Comparison of ENCODE assay signal across 12 mouse cellular contexts in genomic region chr11:44924896-44925295, GRCm38 (mm10).
DNase-seq lines count a peak whose midpoint lies in the region; ATAC-seq lines count a peak whose summit lies in the region.
"Had no signal": no experiment of that assay in that cellular context is flagged by ENCODE, and none has a peak within 500 bp of the region (broad histone marks: within the 10 kb centered on the region; RNA-seq: fewer than 3 reads in every experiment).

No protein-coding gene starts in this region.

- H3K4me2 ChIP-seq in kidney, embryonic 15.5 days: no peak overlapping the region
- H3K4me2 ChIP-seq: forebrain, embryonic 13.5 days had no signal

- H3K27ac ChIP-seq in kidney, embryonic 15.5 days: no peak overlapping the region
- H3K27ac ChIP-seq: forebrain, embryonic 13.5 days had no signal

- ATAC-seq in kidney, embryonic 15.5 days (replicated peaks; ENCODE audit: low FRiP score): no peak
- ATAC-seq: forebrain, embryonic 13.5 days; midbrain, embryonic 16.5 days had no signal

- H3K9me3 ChIP-seq in kidney, embryonic 15.5 days (replicated peaks): no peaks in the 10 kb centered on the region
- H3K9me3 ChIP-seq: forebrain, embryonic 13.5 days had no signal

- no peaks in the 10 kb centered on the region for H3K27me3 ChIP-seq in kidney, embryonic 15.5 days
- H3K27me3 ChIP-seq: forebrain, embryonic 13.5 days had no signal

- DNase-seq in kidney, postnatal 10 days: peak; percentile 45
- peak; percentile 70 for DNase-seq in adrenal gland, postnatal 10 days
- DNase-seq in forelimb bud, embryonic 11.5 days (ENCODE audit: low read depth, low spot score): peak; percentile 59
- peak; percentile 25 to 35 for DNase-seq in thymus, adult 18-20 months
- DNase-seq in right cerebral cortex, postnatal 4 days: no peak
- no peak for DNase-seq in cerebellum, postnatal 10 days
- no peak for DNase-seq in layer of hippocampus, postnatal 36 days
- DNase-seq: heart, postnatal 36 days; left cerebral cortex, postnatal 4 days had no signal

- no peak overlapping the region for H3K9ac ChIP-seq in kidney, embryonic 15.5 days
- H3K9ac ChIP-seq: forebrain, embryonic 13.5 days had no signal

- WGBS in kidney, embryonic 15.5 days: 36% methylated on average over 8 of the region's 8 CpGs

- H3K36me3 ChIP-seq in kidney, embryonic 15.5 days: no peaks in the 10 kb centered on the region

- H3K4me3 ChIP-seq in kidney, embryonic 15.5 days (replicated peaks): no peak overlapping the region
- H3K4me3 ChIP-seq: forebrain, embryonic 13.5 days had no signal

- no peaks in the 10 kb centered on the region for H3K4me1 ChIP-seq in kidney, embryonic 15.5 days

Comparison
In these comparisons a context has a peak if more than half of its experiments do, and no peak if none do; other contexts are left out.
1. DNase-seq: peak in kidney, postnatal 10 days (single experiment), adrenal gland, postnatal 10 days (single experiment), forelimb bud, embryonic 11.5 days (single experiment) and thymus, adult 18-20 months (2 of 2); none in right cerebral cortex, postnatal 4 days (single experiment), cerebellum, postnatal 10 days (0 of 2) and layer of hippocampus, postnatal 36 days (0 of 2).